Mouse (Mus musculus): Measurements from ENCODE around the gene Rgs8. TPM values are rescaled to one million over a fixed set of nuclear protein-coding genes. Genes with fewer than 3 reads are reported as not detected.

The Rgs8 gene
- polyA plus RNA-seq, 1 experiment from 2014 or later = 47.1 TPM

DNA sequence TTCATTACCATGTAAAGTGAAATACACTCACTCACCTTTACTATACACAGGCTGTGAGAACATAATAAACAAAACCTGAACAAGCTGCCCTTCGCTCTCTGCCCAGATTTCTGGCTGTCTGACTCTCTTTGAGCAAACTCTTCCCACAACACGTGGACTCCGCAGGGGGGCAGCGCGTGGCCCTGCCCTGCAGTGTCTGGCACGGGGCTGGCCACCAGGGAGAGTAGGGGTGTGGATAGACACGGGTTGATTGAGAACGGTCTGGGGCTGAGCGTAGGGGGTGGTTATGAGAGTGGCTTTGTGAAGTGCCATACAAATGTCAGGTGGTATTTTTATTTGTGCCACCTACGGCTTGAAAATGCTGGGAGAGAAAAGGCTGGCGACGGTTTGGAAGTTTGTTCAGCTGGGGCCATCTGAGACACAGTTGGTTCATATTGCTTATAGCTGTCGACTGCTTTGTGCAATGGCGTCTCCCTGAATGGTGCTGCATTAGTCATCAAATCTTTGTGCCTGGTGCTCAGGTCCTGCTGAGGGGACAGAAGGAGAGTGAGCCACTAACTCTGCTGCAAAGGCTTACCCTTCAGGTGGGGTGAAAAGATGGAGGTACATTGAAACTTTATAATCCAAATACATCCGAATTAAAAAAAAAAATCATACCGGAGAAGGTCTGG is 44.9 kb downstream of the Rgs8 start:
- ATAC-seq = no peak
- Histone ChIP-seq H3K4me2 (ENCODE audit: low read length) (no peak overlapping the region), H3K4me1 (ENCODE audit: control insufficient read depth, insufficient read depth, low read length) (peaks cover 2% of the 10 kb centered on the region), H3K9me3 (replicated peaks; ENCODE audit: control insufficient read depth, low read length, poor library complexity, severe bottlenecking) (no peaks in the 10 kb centered on the region), H3K4me3 (ENCODE audit: low read depth, low read length) (no peak overlapping the region), H3K27ac (ENCODE audit: low read length) (no peak overlapping the region), H3K27me3 (ENCODE audit: control insufficient read depth, insufficient read depth, low read depth, low read length) (no peaks in the 10 kb centered on the region), H3K36me3 (ENCODE audit: control insufficient read depth, insufficient read depth, low read length) (peaks cover 7% of the 10 kb centered on the region), H3K9ac (ENCODE audit: low read depth, low read length) (no peak overlapping the region)
- 57% methylated on average over 16 of the region's 16 CpGs for WGBS

DNA sequence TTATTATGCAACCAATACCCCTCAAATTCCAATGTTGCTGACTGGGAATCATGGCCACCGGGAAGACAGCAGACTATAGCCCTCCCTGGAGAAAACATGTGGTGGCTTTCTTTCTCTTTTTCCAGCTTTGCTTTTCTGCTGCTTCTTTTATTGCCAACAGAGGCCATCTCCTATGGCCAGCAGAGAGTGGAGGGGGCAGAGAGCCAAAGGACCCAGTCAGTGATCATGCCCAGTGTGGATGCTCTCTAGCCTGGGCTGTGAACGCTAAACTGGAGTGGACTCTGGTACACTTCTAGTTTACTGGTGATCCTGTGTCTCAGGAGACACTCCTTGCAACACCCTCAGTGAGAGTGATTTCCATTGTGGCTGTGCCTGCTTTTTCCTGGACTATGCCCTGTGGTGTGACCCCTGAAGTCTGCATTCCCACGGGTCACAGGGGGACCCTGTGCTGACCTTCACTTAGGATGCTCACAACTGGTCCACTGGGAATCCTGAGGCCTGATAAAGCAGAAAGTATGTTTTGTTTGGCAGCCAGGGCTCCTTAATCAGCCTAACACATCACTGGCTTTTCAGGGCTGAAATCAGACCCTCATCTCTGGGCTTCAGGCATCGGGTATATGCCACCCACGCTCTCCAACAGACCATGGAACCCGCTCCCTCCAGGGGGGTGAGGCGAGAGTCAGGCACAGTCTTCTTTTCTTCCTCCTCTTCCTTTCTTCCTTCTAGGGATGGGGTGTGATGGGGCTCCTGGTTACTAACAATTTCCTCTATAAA is 45.7 kb downstream of the Rgs8 start:
- Histone ChIP-seq H3K9ac (ENCODE audit: low read depth, low read length) (no peak overlapping the region), H3K27me3 (ENCODE audit: control insufficient read depth, insufficient read depth, low read depth, low read length) (no peaks in the 10 kb centered on the region), H3K4me2 (ENCODE audit: low read length) (no peak overlapping the region), H3K27ac (ENCODE audit: low read length) (no peak overlapping the region), H3K9me3 (replicated peaks; ENCODE audit: control insufficient read depth, low read length, poor library complexity, severe bottlenecking) (no peaks in the 10 kb centered on the region), H3K4me3 (ENCODE audit: low read depth, low read length) (no peak overlapping the region), H3K36me3 (ENCODE audit: control insufficient read depth, insufficient read depth, low read length) (peaks cover 4% of the 10 kb centered on the region; the same call in 1 of the 2 replicates), H3K4me1 (ENCODE audit: control insufficient read depth, insufficient read depth, low read length) (peaks cover 8% of the 10 kb centered on the region)
- 65% methylated on average over 7 of the region's 7 CpGs for WGBS
- ATAC-seq = no peak

DNA sequence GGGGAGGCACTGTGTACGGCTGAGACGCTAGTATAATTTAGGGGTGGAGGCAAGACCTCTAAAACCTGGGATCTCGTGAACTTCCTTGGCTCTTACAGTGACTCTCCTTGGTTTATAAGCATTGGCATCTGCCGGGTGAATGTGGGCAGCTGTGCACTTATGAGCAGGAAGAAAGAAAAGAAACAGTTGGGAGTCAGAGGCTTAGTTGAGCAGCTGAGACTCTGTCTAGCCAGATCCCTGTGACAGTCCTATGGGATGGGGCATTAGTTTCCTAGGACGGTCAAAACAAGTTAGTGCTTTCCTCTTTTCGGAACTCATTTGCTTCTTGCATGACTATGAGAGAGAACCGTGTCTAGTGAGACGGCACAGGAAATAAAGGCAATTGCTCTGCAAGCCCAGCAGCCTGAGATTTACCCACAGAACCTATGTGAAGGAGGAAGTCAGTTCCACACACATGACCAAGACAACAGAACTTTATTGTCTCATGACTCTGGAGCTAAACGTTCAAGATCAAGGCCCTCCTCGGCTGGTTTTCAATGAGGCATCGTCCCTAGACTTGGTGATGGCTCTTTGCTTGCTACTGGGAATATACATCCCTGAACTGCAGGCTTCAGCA is 47.7 kb downstream of the Rgs8 start:
- no peak for ATAC-seq
- no peak overlapping the region for H3K27ac ChIP-seq (ENCODE audit: low read length)
- no peak overlapping the region for H3K4me2 ChIP-seq (ENCODE audit: low read length)
- H3K36me3 ChIP-seq (ENCODE audit: control insufficient read depth, insufficient read depth, low read length) = no peaks in the 10 kb centered on the region; the same call in 1 of the 2 replicates
- H3K27me3 ChIP-seq (ENCODE audit: control insufficient read depth, insufficient read depth, low read depth, low read length) = no peaks in the 10 kb centered on the region
- WGBS = 87% methylated on average over 11 of the region's 11 CpGs
- H3K4me3 ChIP-seq (ENCODE audit: low read depth, low read length) = no peak overlapping the region
- peaks cover 17% of the 10 kb centered on the region for H3K4me1 ChIP-seq (ENCODE audit: control insufficient read depth, insufficient read depth, low read length)
- H3K9ac ChIP-seq (ENCODE audit: low read depth, low read length) = no peak overlapping the region
- H3K9me3 ChIP-seq (replicated peaks; ENCODE audit: control insufficient read depth, low read length, poor library complexity, severe bottlenecking) = no peaks in the 10 kb centered on the region

DNA sequence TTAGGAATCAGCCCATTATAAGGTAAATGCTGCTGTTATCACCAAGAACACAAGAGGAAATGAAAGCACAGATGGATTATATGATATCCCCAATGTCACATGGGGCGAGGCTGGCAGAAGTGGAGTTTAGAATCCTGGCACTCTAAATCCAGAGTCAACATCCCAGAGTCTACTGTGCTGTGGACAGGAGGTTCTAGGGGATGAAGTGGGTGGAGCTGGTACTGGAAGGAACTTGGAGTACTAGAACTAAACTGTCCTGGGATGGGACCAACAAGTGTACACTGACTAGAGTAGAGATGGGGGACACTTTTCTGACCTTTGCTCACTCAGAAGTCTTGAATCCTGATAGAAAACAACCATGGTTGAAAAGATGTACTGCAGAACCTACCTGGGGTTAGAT is 48.6 kb downstream of the Rgs8 start:
- Histone ChIP-seq H3K4me2 (ENCODE audit: low read length) (no peak overlapping the region), H3K4me1 (ENCODE audit: control insufficient read depth, insufficient read depth, low read length) (peaks cover 17% of the 10 kb centered on the region), H3K4me3 (ENCODE audit: low read depth, low read length) (no peak overlapping the region), H3K9me3 (replicated peaks; ENCODE audit: control insufficient read depth, low read length, poor library complexity, severe bottlenecking) (no peaks in the 10 kb centered on the region), H3K27me3 (ENCODE audit: control insufficient read depth, insufficient read depth, low read depth, low read length) (no peaks in the 10 kb centered on the region), H3K9ac (ENCODE audit: low read depth, low read length) (no peak overlapping the region), H3K27ac (ENCODE audit: low read length) (no peak overlapping the region), H3K36me3 (ENCODE audit: control insufficient read depth, insufficient read depth, low read length) (no peaks in the 10 kb centered on the region)
- 100% methylated on average over 1 of the region's 1 CpGs for WGBS
- no peak for ATAC-seq

DNA sequence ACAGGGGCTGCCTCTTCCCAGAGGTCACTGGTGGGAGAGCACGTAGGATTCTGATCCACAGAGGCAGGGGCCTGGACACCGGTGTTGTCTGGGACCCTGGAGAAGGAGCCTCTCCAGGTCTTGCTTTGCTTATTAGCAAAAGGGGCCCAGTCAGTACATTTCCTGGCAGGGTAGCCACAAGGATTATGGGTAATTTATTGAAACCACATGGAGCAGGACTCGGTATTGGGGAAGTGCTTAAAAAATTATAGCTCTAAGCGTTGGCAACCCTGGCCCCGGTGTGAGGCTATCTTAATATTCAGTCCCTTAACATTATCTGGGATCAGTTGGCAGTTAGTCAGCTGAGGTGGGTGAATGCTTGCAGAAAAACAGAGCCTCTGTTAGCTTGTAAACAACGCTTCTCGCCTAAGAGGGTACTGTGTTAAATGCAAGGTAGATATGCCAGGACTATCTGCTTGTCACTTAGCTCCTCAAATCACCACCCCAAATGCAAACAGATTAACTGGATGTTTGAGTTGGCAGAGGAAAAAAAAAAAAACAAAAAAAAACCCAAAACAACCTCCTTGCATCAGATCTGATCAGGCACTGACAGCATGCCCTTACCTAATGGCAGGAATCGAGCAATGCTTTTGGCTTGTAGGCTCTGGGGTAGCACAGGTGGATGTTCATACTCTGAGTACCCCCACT is 49.5 kb downstream of the Rgs8 start:
- Histone ChIP-seq H3K4me1 (ENCODE audit: control insufficient read depth, insufficient read depth, low read length) (peaks cover 17% of the 10 kb centered on the region), H3K9me3 (replicated peaks; ENCODE audit: control insufficient read depth, low read length, poor library complexity, severe bottlenecking) (no peaks in the 10 kb centered on the region), H3K4me3 (ENCODE audit: low read depth, low read length) (no peak overlapping the region), H3K27me3 (ENCODE audit: control insufficient read depth, insufficient read depth, low read depth, low read length) (no peaks in the 10 kb centered on the region), H3K27ac (ENCODE audit: low read length) (0 out of 2 replicates have a peak overlapping the region, but pooled peaks have one; percentile 38), H3K9ac (ENCODE audit: low read depth, low read length) (no peak overlapping the region), H3K4me2 (ENCODE audit: low read length) (no peak overlapping the region), H3K36me3 (ENCODE audit: control insufficient read depth, insufficient read depth, low read length) (no peaks in the 10 kb centered on the region)
- ATAC-seq = 0 out of 2 replicates have a peak, but pooled peaks have one; percentile 30
- WGBS = 77% methylated on average over 8 of the region's 8 CpGs

DNA sequence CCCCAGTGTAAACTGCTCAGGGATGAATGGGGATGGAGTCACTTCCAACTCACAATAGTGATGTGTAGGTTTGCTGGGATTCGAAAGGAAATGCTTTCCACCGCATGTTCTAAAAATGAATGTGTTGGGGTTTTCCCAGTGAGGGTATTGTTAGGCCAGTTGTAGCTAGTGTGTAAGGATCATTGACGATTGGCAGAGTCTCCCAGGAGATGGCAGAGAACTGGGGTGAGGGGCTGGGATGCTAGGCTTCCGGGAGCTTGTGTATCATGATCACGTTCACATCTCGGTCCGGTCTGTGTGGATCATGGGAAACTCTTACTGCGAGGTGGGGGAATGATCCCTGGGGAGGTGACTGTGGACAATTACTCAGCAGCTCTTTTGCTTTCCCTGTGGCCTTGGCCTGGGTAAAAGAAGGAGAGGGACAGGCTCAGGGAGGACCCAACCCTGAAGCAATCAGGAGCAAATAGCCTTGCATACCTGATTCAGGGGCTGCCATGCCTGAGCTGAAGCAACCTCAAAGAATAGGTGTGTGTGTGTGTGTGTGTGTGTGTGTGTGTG is 50.1 kb downstream of the Rgs8 start:
- Histone ChIP-seq H3K9me3 (replicated peaks; ENCODE audit: control insufficient read depth, low read length, poor library complexity, severe bottlenecking) (no peaks in the 10 kb centered on the region), H3K9ac (ENCODE audit: low read depth, low read length) (no peak overlapping the region), H3K27ac (ENCODE audit: low read length) (peak overlapping the region; percentile 38; the same call in 1 of the 2 replicates), H3K4me1 (ENCODE audit: control insufficient read depth, insufficient read depth, low read length) (peaks cover 17% of the 10 kb centered on the region), H3K4me2 (ENCODE audit: low read length) (no peak overlapping the region), H3K4me3 (ENCODE audit: low read depth, low read length) (no peak overlapping the region), H3K27me3 (ENCODE audit: control insufficient read depth, insufficient read depth, low read depth, low read length) (no peaks in the 10 kb centered on the region), H3K36me3 (ENCODE audit: control insufficient read depth, insufficient read depth, low read length) (no peaks in the 10 kb centered on the region)
- peak; percentile 40 for ATAC-seq
- 22% methylated on average over 8 of the region's 8 CpGs for WGBS

DNA sequence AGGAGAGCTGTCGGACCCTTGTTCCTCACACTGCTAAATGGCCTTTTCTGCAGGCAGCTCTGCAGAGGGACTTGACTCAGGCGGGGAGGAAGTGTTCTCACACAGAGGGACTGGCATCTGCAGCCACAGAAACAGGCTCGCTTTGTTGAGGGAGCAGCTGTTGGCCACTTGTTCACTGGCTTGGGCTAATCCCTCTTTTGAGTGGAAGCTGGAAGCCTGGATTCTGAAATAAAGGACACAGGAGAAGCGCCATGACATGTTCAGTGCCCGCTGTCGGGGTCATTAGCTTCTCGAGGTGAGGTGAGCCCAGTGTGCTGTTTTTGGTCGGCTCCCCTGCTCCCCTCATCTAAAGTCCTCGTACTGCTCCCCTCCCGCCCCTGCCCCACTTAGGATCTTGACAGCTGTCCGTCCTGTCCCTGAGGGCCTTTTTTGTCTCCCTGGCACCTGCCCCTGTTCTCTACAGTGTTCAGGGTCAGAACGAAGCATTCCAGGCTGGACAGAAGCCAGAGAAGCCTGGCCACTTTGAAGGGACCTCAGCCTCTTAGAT is 50.7 kb downstream of the Rgs8 start:
- H3K27ac ChIP-seq (ENCODE audit: low read length) = peak overlapping the region; percentile 38
- H3K9ac ChIP-seq (ENCODE audit: low read depth, low read length) = 0 out of 2 replicates have a peak overlapping the region, but pooled peaks have one; percentile 17
- no peak overlapping the region for H3K4me2 ChIP-seq (ENCODE audit: low read length)
- H3K4me1 ChIP-seq (ENCODE audit: control insufficient read depth, insufficient read depth, low read length) = peaks cover 17% of the 10 kb centered on the region
- no peaks in the 10 kb centered on the region for H3K9me3 ChIP-seq (replicated peaks; ENCODE audit: control insufficient read depth, low read length, poor library complexity, severe bottlenecking)
- peak; percentile 69 for ATAC-seq
- no peaks in the 10 kb centered on the region for H3K36me3 ChIP-seq (ENCODE audit: control insufficient read depth, insufficient read depth, low read length)
- 2% methylated on average over 12 of the region's 12 CpGs for whole genome bisulfite sequencing
- no peak overlapping the region for H3K4me3 ChIP-seq (ENCODE audit: low read depth, low read length)
- H3K27me3 ChIP-seq (ENCODE audit: control insufficient read depth, insufficient read depth, low read depth, low read length) = no peaks in the 10 kb centered on the region

DNA sequence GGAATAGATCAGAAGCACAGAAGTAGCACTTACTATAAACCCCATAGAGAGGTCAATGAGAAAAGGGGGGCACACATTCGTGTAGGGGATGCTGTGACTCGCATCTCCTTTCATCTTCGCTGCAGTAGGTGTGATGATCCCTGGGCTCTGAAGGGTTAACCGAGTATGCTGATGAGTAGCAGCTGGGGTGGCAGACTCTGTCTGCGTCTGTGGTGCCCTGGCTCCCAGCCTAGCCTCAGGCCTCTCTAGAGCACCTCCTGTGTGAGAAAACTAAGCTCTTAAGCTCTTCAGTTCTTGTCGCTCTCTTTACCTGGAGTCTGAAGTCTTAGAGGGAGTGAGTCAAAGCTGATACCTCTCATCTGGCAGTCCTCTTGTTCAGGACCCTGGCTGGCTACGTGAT is 51.3 kb downstream of the Rgs8 start:
- ATAC-seq = peak; percentile 44; the same call in 1 of the 2 replicates
- no peak overlapping the region for H3K4me2 ChIP-seq (ENCODE audit: low read length)
- no peaks in the 10 kb centered on the region for H3K36me3 ChIP-seq (ENCODE audit: control insufficient read depth, insufficient read depth, low read length)
- peaks cover 17% of the 10 kb centered on the region for H3K4me1 ChIP-seq (ENCODE audit: control insufficient read depth, insufficient read depth, low read length)
- H3K9me3 ChIP-seq (replicated peaks; ENCODE audit: control insufficient read depth, low read length, poor library complexity, severe bottlenecking) = no peaks in the 10 kb centered on the region
- no peak overlapping the region; the same call in 1 of the 2 replicates for H3K27ac ChIP-seq (ENCODE audit: low read length)
- no peak overlapping the region for H3K9ac ChIP-seq (ENCODE audit: low read depth, low read length)
- no peak overlapping the region for H3K4me3 ChIP-seq (ENCODE audit: low read depth, low read length)
- 12% methylated on average over 7 of the region's 7 CpGs for WGBS
- H3K27me3 ChIP-seq (ENCODE audit: control insufficient read depth, insufficient read depth, low read depth, low read length) = no peaks in the 10 kb centered on the region
